Mouse (Mus musculus) frontal cortex, postnatal 14 days (tissue): ENCODE data around the gene Uso1.

Experiments used
- DNase-seq, 2 experiments: peaks; one replicate each; pipeline ENCODE4 v3.0.0; 2022; ENCODE audit warnings: low spot score in 2 of 2

Uso1 gene

DNA sequence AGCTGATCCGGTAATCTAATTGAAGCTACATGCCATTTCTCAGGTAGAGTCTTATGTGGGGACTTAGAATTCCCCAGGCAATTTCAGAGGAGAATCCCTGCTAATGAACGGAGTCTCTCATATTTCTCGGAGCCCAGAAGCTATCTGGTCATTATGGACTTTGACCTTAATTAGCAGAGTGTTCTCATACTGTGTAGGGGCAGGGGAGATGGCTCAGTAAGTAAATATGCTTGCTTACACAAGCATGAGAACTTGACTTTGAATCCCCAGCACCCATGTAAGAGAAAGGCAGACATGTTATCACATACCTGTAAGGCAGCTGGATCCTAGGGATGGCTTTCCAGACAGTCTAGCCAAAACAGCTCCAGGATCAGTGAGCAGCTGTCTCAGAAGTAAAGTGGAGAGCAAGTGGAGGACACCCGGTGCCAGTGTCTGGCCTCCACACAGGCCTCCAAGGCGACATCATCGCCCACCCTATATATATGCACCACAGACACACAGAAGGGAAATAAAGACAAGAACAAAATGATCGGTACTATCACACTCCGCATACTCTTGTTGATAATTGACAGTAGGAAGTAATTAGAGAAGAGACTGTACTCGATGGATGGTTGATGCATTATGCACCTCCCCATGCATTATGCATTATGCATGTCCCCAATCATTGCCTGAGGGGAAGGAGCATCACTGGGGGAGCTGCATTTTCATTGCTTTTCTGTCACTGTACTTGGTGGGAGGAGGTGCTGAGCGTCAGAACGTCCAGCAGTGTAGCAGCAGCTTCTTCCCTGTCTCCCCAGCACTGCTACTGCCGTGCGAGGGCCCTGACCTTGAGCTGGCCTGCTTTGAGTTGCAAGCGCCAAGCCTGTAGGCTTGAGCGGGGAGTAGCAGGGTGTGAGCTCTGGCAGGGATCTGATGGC, 59.4 kb downstream of the Uso1 start:
- DNase-seq = no peak

- DNase-seq = no peak
Observed at GRCm38 (mm10) chr5:92198266-92198665, 60.5 kb downstream of the Uso1 start.

DNA sequence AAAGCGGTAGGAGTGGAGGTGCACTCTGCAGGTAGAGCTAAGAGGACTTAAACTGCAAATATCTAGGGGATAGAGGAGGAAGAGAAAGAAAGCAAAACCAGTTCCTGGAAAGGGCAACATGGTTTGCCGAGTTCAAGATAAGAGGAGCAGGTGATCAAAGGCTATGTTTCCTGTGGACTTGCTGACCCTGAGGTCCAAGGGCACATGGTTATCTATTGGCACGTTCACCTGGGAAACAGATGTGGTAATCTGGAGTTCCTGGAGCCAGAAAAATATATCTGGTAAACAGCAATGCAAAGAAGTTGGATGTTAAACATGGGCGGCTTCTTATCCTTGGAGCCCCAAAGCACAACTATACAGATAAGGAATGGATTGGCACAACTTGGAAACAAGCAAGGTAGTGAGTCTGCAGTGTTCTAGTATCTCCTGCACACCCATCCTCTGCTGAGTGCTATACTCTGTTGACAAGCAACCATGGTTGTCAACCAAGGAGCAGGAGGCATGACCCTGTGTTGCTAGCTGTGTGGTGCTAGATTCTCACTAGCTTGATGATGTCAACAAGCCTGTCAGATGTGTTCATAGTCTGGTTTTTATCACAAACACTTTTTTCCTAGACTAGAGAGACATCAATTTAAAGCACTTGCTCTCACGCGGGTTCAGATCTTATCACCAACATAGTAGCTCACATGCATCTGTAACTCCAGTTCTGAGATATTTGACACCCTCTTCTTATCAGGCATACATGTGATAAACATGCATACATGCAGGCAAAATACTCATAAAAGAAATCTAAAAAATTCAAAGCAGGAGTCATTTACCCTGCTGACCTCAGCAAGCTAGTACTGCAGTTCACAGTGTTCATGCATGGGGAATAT, 66.7 kb downstream of the Uso1 start:
- no peak for DNase-seq

- no peak for DNase-seq
Observed at GRCm38 (mm10) chr5:92205184-92205583, 67.4 kb downstream of the Uso1 start.

GRCm38 (mm10) chr5:92205706-92206105, 68.0 kb downstream of the Uso1 start:
- no peak for DNase-seq

DNA sequence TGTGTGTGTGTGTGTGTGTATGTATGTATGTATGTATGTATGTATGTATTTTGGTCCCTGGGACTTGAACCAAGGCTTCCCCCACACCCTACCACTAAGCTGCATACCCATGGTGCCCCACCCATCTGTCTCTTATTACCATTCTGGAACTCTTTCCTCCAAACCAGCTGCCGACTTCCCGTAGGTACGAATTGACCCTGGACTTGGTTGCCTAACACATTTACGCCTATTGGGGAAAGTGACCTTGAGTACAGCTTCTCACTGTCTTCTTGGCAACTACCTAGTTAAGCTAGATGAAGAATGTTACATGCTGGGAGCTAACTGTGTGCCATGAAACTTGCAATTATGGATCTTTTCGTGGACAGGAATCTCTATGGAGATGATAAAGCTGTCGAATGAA, 68.4 kb downstream of the Uso1 start:
- DNase-seq = no peak

DNA sequence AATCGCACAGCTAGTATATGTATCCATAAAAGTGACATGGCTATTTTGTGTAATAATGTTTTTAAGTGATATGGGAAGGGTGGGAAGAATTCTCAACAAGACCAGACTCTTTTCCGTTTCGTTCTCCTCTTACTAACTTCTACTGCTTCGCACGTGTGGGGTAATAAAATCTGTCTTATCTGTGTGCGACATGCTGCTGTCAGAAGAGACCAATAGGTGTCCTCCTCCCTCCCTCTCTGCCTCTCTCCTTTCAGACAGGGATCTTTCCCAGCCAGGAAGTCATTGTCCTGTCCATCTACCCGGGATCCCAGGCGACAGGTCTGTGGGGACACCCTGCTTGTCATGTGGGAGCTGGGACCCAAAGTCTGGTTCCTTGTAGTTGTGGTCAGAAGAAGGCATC, 72.5 kb downstream of the Uso1 start:
- DNase-seq = no peak

DNA sequence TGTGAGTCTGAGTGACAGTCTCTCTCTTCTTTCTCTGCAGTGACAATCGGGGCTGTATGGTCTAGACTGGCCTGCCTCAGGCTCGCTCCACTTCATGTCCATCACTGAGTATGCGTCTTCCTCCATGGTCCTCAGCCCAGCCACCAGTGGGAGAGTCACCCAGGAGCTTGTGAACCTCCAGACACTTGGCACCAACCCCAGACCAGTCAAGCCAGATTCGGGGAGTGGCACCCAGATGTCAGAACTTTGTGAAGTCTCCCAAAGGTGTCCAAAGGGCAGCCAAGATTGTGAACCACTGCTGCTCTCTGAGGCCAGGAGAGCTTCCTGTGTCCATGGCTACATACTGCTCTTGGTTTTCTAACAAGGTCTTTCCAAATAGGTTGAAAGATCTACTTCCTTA, 74.5 kb downstream of the Uso1 start:
- DNase-seq = no peak

GRCm38 (mm10) chr5:92215308-92215707, 77.6 kb downstream of the Uso1 start, which contains the start of gene U90926:
Gene U90926, minus strand, starts transcription at chr5:92215408.
- DNase-seq = no peak

DNA sequence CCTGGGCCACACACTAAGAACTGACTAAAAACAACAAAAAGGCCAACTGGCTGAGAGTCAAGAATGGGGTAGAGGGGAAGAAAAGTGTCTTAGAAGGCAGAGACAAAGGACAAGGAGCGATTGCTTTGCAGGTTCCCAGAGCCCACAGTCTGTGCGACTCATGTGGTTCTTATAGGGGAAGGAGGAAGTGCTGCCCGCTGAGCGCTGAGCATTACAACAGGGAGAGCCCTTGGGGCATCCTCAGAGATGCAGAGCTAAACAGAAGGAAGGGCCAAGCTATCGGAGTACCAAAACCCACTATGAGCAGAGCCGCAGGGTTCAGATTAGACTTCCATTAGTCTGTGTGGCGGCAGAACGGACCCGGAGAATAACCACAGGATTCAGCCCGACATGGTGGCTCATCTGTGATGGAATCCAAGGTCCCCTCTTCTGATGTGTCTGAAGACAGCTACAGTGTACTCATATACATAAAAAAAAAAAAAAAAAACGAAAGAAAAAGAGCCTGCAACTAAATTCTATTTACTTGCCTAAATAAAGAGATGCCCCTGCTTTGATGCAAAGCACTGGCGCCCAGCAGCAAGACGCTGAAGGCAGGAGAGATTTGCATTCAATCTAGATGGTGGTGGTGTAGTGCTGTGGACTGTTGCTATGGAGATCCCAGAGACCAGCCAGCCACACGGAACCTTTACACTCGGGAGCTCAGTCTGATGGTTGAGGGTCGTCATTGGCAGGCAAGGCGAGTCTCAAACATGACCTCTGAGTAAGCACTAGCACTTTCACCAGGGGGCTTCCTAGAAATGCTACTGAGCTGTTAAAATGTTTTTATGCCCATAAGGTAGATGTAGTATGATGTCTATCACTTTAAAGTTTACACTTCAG, 81.4 kb downstream of the Uso1 start:
- DNase-seq = no peak

DNA sequence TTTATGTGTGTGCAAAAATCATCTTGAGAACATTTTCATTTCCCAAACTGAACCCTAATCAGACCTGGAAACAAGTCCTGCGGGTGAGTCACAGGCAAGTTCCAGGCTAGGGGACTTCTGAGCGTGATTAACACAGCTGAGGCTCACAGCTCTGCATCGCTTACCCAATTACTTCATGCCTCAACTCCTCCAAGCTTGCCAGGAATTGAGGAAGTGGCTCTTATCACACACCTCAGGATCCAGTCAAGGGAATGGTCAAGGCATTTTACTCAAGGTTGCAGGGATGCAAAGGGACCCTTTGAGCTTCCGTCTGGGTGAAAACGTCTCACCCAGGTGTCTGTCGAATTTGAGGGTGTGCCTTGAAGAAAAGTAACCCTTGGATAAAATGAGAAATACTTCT, 82.1 kb downstream of the Uso1 start:
- no peak for DNase-seq

- no peak for DNase-seq
Observed at GRCm38 (mm10) chr5:92220287-92220902, 82.7 kb downstream of the Uso1 start.

- DNase-seq = no peak
Observed at GRCm38 (mm10) chr5:92227782-92228181, 90.0 kb downstream of the Uso1 start.

DNA sequence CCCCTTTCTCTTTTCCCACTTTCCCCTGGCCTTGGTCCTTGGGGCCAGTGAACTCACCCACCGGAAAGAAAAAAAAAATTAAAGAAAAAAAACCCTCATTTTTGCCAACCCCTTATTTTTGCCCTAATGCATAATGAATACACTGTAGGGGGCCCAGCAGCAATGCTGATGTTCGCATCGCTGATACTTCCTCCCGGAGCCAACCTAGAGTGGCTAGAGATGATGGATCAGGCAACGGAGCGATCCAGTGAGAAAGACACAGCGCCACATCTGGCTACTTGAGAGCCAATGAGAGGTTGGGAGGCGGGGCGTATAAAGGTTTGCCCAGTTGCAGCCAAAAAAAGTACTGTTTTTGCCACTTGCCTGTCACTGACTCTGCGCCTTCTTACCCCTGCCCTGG, 91.0 kb downstream of the Uso1 start:
- DNase-seq = no peak

- DNase-seq = no peak
Observed at GRCm38 (mm10) chr5:92229514-92229913, 91.8 kb downstream of the Uso1 start.

- no peak for DNase-seq
Observed at GRCm38 (mm10) chr5:92230306-92230705, 92.6 kb downstream of the Uso1 start.

DNA sequence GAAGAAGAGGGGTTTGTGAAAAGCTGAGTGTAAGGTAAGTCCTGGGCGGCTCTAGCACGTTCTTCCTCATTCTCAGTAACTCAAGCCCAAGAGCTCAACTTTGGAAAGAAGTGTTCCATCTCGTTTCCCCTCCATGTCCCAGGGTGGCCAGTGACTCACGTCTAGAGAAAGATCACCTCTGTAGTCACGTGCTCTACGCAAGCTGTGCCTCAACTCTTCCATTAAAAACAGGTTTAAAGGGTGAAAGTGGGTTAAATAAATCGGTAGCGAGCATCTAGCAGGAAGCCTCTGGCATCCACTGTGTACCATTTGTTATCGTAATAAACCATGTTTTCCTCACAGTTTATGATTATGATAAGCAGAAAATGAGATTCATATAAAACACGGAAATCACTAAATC, 94.1 kb downstream of the Uso1 start:
- no peak for DNase-seq

GRCm38 (mm10) chr5:92233366-92233765, 95.6 kb downstream of the Uso1 start:
- no peak for DNase-seq

DNA sequence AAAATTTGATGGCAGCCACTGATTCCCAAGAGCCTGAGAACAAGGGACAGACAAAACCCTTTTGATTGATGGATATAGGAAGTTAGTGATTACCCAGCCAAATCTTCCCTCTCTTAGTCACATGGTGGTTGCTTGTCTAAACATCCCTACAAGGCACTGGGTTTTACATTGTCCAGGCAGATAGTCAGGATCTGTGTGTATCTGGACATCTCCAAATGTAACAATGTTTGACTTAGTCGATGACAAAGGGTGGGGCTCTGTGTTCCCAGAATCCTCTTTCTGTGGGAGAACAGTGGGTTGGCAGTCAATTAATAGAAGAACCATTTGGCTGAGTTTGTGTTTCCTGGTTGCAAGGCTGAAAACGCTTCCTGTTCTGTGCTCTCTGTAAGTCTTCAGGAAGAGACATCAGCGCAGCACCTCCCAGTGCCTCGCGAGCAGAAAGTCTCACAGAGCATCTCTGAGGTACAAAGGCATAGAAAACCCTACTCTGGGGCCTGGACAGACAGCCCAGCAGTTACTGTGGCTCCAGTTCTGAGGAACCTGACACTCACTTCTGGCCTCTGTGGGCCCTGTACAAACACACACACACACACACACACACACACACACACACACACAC, 97.3 kb downstream of the Uso1 start:
- no peak for DNase-seq

DNA sequence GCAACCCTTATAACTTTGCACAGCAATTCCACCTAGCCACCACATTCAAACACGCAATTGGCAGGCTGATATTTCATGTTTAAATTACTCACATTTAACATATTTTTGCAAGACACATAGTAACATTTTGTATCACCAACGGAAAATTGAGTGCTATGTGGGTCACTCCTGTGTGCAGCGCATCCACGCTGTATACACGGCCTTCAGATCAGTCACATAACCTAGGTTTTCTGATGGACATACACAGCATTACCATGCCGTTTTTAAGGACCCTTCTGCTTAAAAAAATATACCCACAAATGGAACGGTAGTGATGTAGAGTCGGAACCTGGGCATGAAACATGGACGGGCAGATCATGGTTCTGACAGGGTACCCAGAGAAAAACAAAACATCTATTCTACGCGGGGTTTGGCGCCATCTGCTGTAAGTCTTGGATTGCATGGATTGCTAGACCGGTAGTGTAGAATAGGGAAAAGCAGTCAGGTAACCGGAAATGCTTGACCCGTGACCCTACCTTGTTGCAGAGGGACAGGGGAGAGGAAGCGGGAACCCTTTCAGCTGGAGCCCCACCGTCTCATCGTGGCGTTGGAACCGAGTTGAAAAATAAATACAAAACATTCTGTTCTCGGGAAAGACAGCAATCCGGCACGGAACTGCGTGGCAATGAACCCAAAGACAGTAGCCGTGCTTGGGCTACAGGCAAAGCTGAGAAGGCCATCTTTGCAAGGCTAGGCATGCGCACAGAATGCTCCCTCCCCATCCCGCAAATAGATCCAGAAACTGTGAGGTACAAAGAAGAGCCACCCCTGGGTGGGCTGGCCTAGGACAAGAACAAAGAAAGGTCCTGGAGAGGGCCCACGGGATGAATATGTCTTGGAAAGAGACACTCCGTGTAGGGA, 101.8 kb downstream of the Uso1 start:
- DNase-seq = peak; percentile 47 to 74
